Mouse (Mus musculus) midbrain, embryonic 12.5 days (tissue): Measurements from ENCODE around the gene Igfbp2. TPM values are rescaled to one million over a fixed set of nuclear protein-coding genes. Genes with fewer than 3 reads are reported as not detected.
A peak's percentile ranks its signal among the peaks of the same experiment; 100 is the strongest.

Experiments
- ATAC-seq: fragments of 200-750 bp; cut with Nextera tagmentation; 2 replicates; pipeline ENCODE4 v1.8.0; 2017; ENCODE audit warnings: low read depth, moderate TSS enrichment, moderate library complexity; ENCODE audit not compliant: low FRiP score
- H3K27ac ChIP-seq: fragments of 300-500 bp; sonication (generic); replicated peaks from 2 replicates; pipeline ENCODE4 v1.5.1; 2016; ENCODE audit warnings: mild to moderate bottlenecking
- H3K27me3 ChIP-seq: fragments of 300-500 bp; sonication (generic); 2 replicates; pipeline ENCODE4 v1.6.1; 2016; ENCODE audit warnings: mild to moderate bottlenecking
- H3K36me3 ChIP-seq: fragments of 300-500 bp; sonication (generic); 2 replicates; pipeline ENCODE4 v1.6.1; 2016
- H3K4me1 ChIP-seq: fragments of 300-500 bp; sonication (generic); 2 replicates; pipeline ENCODE4 v1.6.1; 2016
- H3K4me2 ChIP-seq: fragments of 300-500 bp; sonication (generic); replicated peaks from 2 replicates; pipeline ENCODE4 v1.6.1; 2016; ENCODE audit warnings: mild to moderate bottlenecking, moderate library complexity
- H3K4me3 ChIP-seq: fragments of 300-500 bp; sonication (generic); 2 replicates; pipeline ENCODE4 v1.5.1; 2016; ENCODE audit warnings: mild to moderate bottlenecking
- H3K9ac ChIP-seq: fragments of 300-500 bp; sonication (generic); replicated peaks from 2 replicates; pipeline ENCODE4 v1.6.1; 2016; ENCODE audit warnings: mild to moderate bottlenecking, moderate library complexity
- H3K9me3 ChIP-seq: fragments of 300-500 bp; sonication (generic); 2 replicates; pipeline ENCODE4 v1.6.1; 2016; ENCODE audit warnings: mild to moderate bottlenecking
- WGBS: fragments of 180-500 bp; shearing (Covaris S2); methylation state at CpG from one replicate; pipeline ENCODE4 v1.1.7; 2016; 5-methylcytosine and 5-hydroxymethylcytosine counted together
- polyA plus RNA-seq: library from polyadenylated mRNA; unstranded; fragments of >200 nt; fragmentation: Nextera tagmentation; extraction: Ambion mirVana; gene quantifications from 2 replicates; pipeline ENCODE4 v1.2.1, GENCODE M21; 2016

Igfbp2 gene
- polyA plus RNA-seq, 1 experiment from 2014 or later, result 637 TPM

DNA sequence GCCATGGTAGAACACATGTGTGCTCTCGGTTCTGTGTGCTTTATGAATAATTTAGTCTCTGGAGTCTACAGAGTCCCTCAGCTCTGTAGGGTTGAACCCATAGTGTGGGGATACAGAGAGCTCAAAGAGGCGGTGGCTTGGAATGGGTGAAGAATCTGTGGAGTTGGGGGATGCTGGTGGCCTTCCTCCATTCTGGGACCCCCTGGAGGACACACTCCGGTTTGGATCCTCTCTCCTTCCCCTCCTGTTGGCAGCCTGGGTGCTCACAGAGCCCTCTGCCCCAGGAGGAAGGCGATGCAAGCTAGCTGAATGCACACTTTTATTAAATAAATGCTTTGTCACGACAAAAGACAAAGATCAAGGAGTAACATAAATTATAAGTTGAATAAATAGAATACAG lies 33.3 kb downstream of the Igfbp2 start:
- peaks cover 4% of the 10 kb centered on the region; the same call in 1 of the 2 replicates for H3K36me3 ChIP-seq
- no peak overlapping the region for H3K27ac ChIP-seq
- no peaks in the 10 kb centered on the region for H3K27me3 ChIP-seq
- 78% methylated on average over 5 of the region's 5 CpGs for WGBS
- H3K9ac ChIP-seq, result no peak overlapping the region
- no peak overlapping the region for H3K4me2 ChIP-seq
- no peak for ATAC-seq
- H3K4me3 ChIP-seq, result no peak overlapping the region
- H3K4me1 ChIP-seq, result peaks cover 23% of the 10 kb centered on the region
- H3K9me3 ChIP-seq, result no peaks in the 10 kb centered on the region

GRCm38 (mm10) chr1:72858286-72858685 lies 34.0 kb downstream of the Igfbp2 start:
- H3K9ac ChIP-seq, result no peak overlapping the region
- H3K4me3 ChIP-seq, result no peak overlapping the region
- 0 out of 2 replicates have a peak, but pooled peaks cover 4% of the 10 kb centered on the region for H3K36me3 ChIP-seq
- ATAC-seq, result no peak
- WGBS, result 88% methylated on average over 9 of the region's 9 CpGs
- H3K4me2 ChIP-seq, result no peak overlapping the region
- no peaks in the 10 kb centered on the region for H3K27me3 ChIP-seq
- H3K27ac ChIP-seq, result peak overlapping the region; percentile 63
- H3K4me1 ChIP-seq, result peaks cover 23% of the 10 kb centered on the region
- no peaks in the 10 kb centered on the region for H3K9me3 ChIP-seq

- Histone ChIP-seq H3K4me3 (no peak overlapping the region), H3K4me1 (peaks cover 23% of the 10 kb centered on the region), H3K27ac (peak overlapping the region; percentile 63), H3K9me3 (no peaks in the 10 kb centered on the region), H3K36me3 (0 out of 2 replicates have a peak, but pooled peaks cover 4% of the 10 kb centered on the region), H3K27me3 (no peaks in the 10 kb centered on the region), H3K4me2 (no peak overlapping the region), H3K9ac (no peak overlapping the region)
- peak; percentile 75 for ATAC-seq
- WGBS, result 20% methylated on average over 5 of the region's 5 CpGs
These were observed 34.6 kb downstream of the Igfbp2 start for GRCm38 (mm10) chr1:72858874-72859273.

GRCm38 (mm10) chr1:72859963-72860362 lies 35.7 kb downstream of the Igfbp2 start:
- H3K27me3 ChIP-seq, result no peaks in the 10 kb centered on the region
- H3K36me3 ChIP-seq, result 0 out of 2 replicates have a peak, but pooled peaks cover 4% of the 10 kb centered on the region

GRCm38 (mm10) chr1:72860502-72860901 lies 36.2 kb downstream of the Igfbp2 start:
- H3K9me3 ChIP-seq, result no peaks in the 10 kb centered on the region
- no peaks in the 10 kb centered on the region for H3K27me3 ChIP-seq
- H3K4me2 ChIP-seq, result no peak overlapping the region
- no peak overlapping the region for H3K27ac ChIP-seq
- no peak for ATAC-seq
- H3K4me3 ChIP-seq, result no peak overlapping the region
- H3K4me1 ChIP-seq, result peaks cover 16% of the 10 kb centered on the region
- H3K36me3 ChIP-seq, result 0 out of 2 replicates have a peak, but pooled peaks cover 4% of the 10 kb centered on the region
- WGBS, result 83% methylated on average over 2 of the region's 2 CpGs
- no peak overlapping the region for H3K9ac ChIP-seq

More at GRCm38 (mm10) chr1:72859963-72860362, 35.7 kb downstream of the Igfbp2 start:
- H3K4me1 ChIP-seq, result peaks cover 16% of the 10 kb centered on the region
- no peak overlapping the region for H3K27ac ChIP-seq
- H3K4me3 ChIP-seq, result no peak overlapping the region
- H3K4me2 ChIP-seq, result no peak overlapping the region
- H3K9ac ChIP-seq, result no peak overlapping the region
- H3K9me3 ChIP-seq, result no peaks in the 10 kb centered on the region
- ATAC-seq, result no peak
- 95% methylated on average over 9 of the region's 9 CpGs for WGBS

GRCm38 (mm10) chr1:72861702-72862101 lies 37.4 kb downstream of the Igfbp2 start:
- H3K36me3 ChIP-seq, result 0 out of 2 replicates have a peak, but pooled peaks cover 4% of the 10 kb centered on the region
- 75% methylated on average over 2 of the region's 2 CpGs for WGBS
- no peak for ATAC-seq

DNA sequence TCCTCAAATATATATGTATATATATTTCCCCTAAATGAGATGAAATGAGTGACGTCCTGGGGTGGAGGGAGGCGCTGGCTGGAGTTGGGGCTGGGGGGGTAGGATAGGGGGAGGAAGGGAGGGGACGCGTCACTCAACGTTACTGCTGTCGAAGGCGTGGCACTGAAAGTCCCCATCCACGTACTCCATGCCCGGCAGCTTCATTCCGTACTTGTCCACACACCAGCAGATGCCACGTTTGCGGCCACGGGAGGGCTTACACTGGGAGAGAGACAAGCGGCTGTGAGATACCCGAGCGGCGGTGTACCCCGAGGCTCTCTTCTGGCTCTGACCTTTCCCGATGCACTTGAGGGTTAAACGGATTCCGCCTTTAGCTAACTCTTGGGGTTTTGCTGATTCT lies 37.9 kb downstream of the Igfbp2 start:
- no peak overlapping the region for H3K9ac ChIP-seq
- H3K27ac ChIP-seq, result no peak overlapping the region
- no peak overlapping the region for H3K4me2 ChIP-seq
- 0 out of 2 replicates have a peak, but pooled peaks cover 4% of the 10 kb centered on the region for H3K36me3 ChIP-seq
- H3K27me3 ChIP-seq, result no peaks in the 10 kb centered on the region
- H3K4me3 ChIP-seq, result no peak overlapping the region
- no peaks in the 10 kb centered on the region for H3K9me3 ChIP-seq
- peaks cover 25% of the 10 kb centered on the region for H3K4me1 ChIP-seq
- WGBS, result 95% methylated on average over 21 of the region's 21 CpGs
- no peak for ATAC-seq

More at GRCm38 (mm10) chr1:72861702-72862101, 37.4 kb downstream of the Igfbp2 start:
- Histone ChIP-seq H3K9me3 (no peaks in the 10 kb centered on the region), H3K4me2 (no peak overlapping the region), H3K27ac (no peak overlapping the region), H3K27me3 (no peaks in the 10 kb centered on the region), H3K9ac (no peak overlapping the region), H3K4me3 (no peak overlapping the region), H3K4me1 (peaks cover 23% of the 10 kb centered on the region)

GRCm38 (mm10) chr1:72863692-72864091 lies 39.4 kb downstream of the Igfbp2 start:
- H3K36me3 ChIP-seq, result 0 out of 2 replicates have a peak, but pooled peaks cover 4% of the 10 kb centered on the region

GRCm38 (mm10) chr1:72864272-72864671 lies 40.0 kb downstream of the Igfbp2 start:
- Histone ChIP-seq H3K4me1 (peaks cover 24% of the 10 kb centered on the region), H3K9ac (no peak overlapping the region), H3K9me3 (no peaks in the 10 kb centered on the region), H3K27me3 (peaks cover 9% of the 10 kb centered on the region; the same call in 1 of the 2 replicates), H3K4me2 (no peak overlapping the region), H3K4me3 (no peak overlapping the region), H3K27ac (no peak overlapping the region), H3K36me3 (0 out of 2 replicates have a peak, but pooled peaks cover 4% of the 10 kb centered on the region)
- 86% methylated on average over 3 of the region's 3 CpGs for WGBS
- ATAC-seq, result no peak

More at GRCm38 (mm10) chr1:72863692-72864091, 39.4 kb downstream of the Igfbp2 start:
- 90% methylated on average over 8 of the region's 8 CpGs for WGBS
- no peak overlapping the region for H3K9ac ChIP-seq
- no peak overlapping the region for H3K27ac ChIP-seq
- H3K9me3 ChIP-seq, result no peaks in the 10 kb centered on the region
- no peak overlapping the region for H3K4me2 ChIP-seq
- peaks cover 24% of the 10 kb centered on the region for H3K4me1 ChIP-seq
- H3K27me3 ChIP-seq, result peaks cover 3% of the 10 kb centered on the region; the same call in 1 of the 2 replicates
- ATAC-seq, result no peak
- no peak overlapping the region for H3K4me3 ChIP-seq

DNA sequence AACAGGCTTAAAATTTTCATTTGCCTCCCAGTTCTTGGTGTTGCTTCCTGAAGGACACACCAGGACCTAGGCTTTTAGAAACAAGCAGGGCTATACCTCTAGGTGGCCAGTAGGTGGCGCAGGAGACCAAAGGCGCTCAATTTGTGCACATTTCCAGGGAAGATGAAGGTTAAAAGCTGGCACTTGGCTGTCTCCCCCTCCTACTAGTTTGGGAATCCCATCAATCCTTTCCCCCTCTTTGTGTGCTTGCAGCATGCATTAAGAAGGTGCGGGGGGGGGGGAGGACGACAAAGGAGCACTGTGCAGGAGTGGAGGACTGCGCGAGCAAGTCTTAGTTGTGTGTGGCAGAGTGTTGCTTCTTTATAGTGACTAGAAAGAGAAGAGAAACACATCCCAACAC lies 41.6 kb downstream of the Igfbp2 start:
- Histone ChIP-seq H3K9ac (no peak overlapping the region), H3K27ac (no peak overlapping the region), H3K4me3 (no peak overlapping the region), H3K4me1 (peaks cover 34% of the 10 kb centered on the region), H3K9me3 (no peaks in the 10 kb centered on the region), H3K36me3 (0 out of 2 replicates have a peak, but pooled peaks cover 4% of the 10 kb centered on the region), H3K4me2 (no peak overlapping the region), H3K27me3 (peaks cover 11% of the 10 kb centered on the region; the same call in 1 of the 2 replicates)
- 5% methylated on average over 6 of the region's 6 CpGs for WGBS
- ATAC-seq, result peak; percentile 20; the same call in 1 of the 2 replicates

GRCm38 (mm10) chr1:72866417-72866816 lies 42.1 kb downstream of the Igfbp2 start:
- ATAC-seq, result no peak
- Histone ChIP-seq H3K4me1 (peaks cover 37% of the 10 kb centered on the region), H3K9ac (no peak overlapping the region), H3K9me3 (no peaks in the 10 kb centered on the region), H3K27me3 (peaks cover 11% of the 10 kb centered on the region; the same call in 1 of the 2 replicates), H3K36me3 (0 out of 2 replicates have a peak, but pooled peaks cover 4% of the 10 kb centered on the region), H3K4me2 (no peak overlapping the region), H3K4me3 (no peak overlapping the region), H3K27ac (no peak overlapping the region)
- 65% methylated on average over 5 of the region's 5 CpGs for WGBS

GRCm38 (mm10) chr1:72867346-72867745 lies 43.0 kb downstream of the Igfbp2 start:
- 0 out of 2 replicates have a peak, but pooled peaks cover 4% of the 10 kb centered on the region for H3K36me3 ChIP-seq
- H3K9ac ChIP-seq, result 0 out of 2 replicates have a peak overlapping the region, but pooled peaks have one; percentile 4
- WGBS, result 45% methylated on average over 1 of the region's 1 CpGs
- H3K9me3 ChIP-seq, result no peaks in the 10 kb centered on the region
- no peak for ATAC-seq
- H3K4me1 ChIP-seq, result peaks cover 42% of the 10 kb centered on the region
- H3K4me2 ChIP-seq, result no peak overlapping the region
- H3K27ac ChIP-seq, result no peak overlapping the region
- H3K4me3 ChIP-seq, result no peak overlapping the region
- peaks cover 11% of the 10 kb centered on the region; the same call in 1 of the 2 replicates for H3K27me3 ChIP-seq
